Mouse (Mus musculus): ENCODE data around the gene Rab11fip3.

DNA sequence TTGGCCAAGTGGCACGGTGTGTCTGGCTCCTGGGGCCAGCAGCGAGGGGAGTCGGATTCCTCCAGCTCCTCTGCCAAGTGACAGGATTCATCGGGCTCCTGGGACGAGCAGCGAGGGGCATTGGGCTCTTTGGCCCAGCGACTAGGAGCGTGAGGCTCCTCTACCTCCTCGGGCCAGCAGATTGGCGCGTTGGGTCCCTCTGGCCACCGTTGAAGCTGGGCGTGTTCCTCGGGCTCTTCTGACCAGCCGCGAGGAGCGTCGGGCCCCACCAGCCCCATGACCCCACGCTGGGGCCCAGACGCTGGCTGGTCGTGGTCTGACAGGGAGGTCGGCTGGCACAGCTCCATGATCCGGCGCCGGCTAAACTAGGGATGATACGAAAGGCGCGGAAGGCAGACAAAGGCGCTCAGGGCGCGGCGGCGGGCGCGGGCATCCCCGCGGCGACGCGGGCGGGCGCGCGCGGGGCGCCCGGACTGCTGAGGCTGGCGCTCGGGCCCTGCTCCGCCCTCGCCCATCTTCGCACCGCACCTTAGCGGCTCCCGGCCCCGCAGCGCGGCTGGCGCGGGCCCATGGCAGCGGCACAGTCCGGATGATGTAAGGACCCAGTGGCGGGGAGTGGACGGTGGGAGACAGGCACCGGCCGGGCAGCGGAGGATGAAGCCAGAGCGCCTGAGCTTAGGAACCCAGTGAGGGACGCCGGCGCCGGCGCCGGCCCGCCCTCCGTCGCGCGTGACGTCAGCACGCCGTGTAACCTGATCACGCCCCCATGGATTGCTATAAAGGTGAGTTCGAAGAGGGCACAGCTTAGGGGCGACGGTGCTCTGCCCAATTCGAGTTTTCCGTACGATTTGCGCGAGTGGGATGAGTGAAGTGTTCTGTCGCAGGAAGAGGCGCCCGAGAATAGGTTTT, at the start of gene Rab11fip3:
- TF ChIP-seq CEBPB (IDR thresholded peaks at IDR 0.05; ENCODE audit: insufficient read depth, poor library complexity, severe bottlenecking) (no peak), TCF12 (IDR thresholded peaks at IDR 0.05; ENCODE audit: insufficient read depth, poor library complexity, severe bottlenecking) (no peak), POLR2A (IDR thresholded peaks at IDR 0.05; ENCODE audit: insufficient read length, low read depth) (peak; percentile 86), E2F4 (IDR thresholded peaks at IDR 0.05; ENCODE audit: insufficient read depth) (no peak), MYOG (IDR thresholded peaks at IDR 0.05; ENCODE audit: control insufficient read depth in 1 of 3, insufficient read depth in 1 of 3, insufficient read length in 2 of 3, low read depth in 2 of 3) (peak in 1 of 3 experiments; percentile 3), USF1 (IDR thresholded peaks at IDR 0.05; ENCODE audit: low read depth) (no peak), TCF3 (IDR thresholded peaks at IDR 0.05; ENCODE audit: insufficient read length, low read depth) (no peak), MAX (IDR thresholded peaks at IDR 0.05; ENCODE audit: low read depth) (no peak), MYOD1 (IDR thresholded peaks at IDR 0.05; ENCODE audit: control insufficient read depth in 1 of 3, insufficient read length in 2 of 3, low read depth in 2 of 3) (no peak)

Data from myocyte (in vitro differentiated cells).